Mouse (Mus musculus) myocyte (in vitro differentiated cells): ENCODE data around the gene Mmp11.

Experiments
- CEBPB ChIP-seq: IDR thresholded peaks from 2 replicates; pipeline ENCODE4 v1.6.1; 2011; ENCODE audit warnings: mild to moderate bottlenecking, moderate library complexity; ENCODE audit not compliant: poor library complexity, insufficient read depth, severe bottlenecking
- E2F4 ChIP-seq: IDR thresholded peaks from one replicate; pipeline ENCODE4 v1.6.1; 2011; ENCODE audit warnings: mild to moderate bottlenecking, control low read depth, moderate library complexity; ENCODE audit not compliant: insufficient read depth
- MAX ChIP-seq: IDR thresholded peaks from one replicate; pipeline ENCODE4 v1.6.1; 2011; ENCODE audit warnings: low read depth, mild to moderate bottlenecking, control low read depth
- MYOD1 ChIP-seq, 3 experiments: IDR thresholded peaks; one replicate each; pipeline ENCODE4 v1.6.1; 2011; ENCODE audit warnings: control low read depth in 2 of 3, low read depth in 2 of 3, mild to moderate bottlenecking in 2 of 3, moderate library complexity in 1 of 3; ENCODE audit not compliant: insufficient read length in 2 of 3, control insufficient read depth in 1 of 3
- MYOG ChIP-seq, 3 experiments: IDR thresholded peaks; one replicate each; pipeline ENCODE4 v1.6.1; 2011; ENCODE audit warnings: control low read depth in 2 of 3, low read depth in 2 of 3, mild to moderate bottlenecking in 2 of 3; ENCODE audit not compliant: insufficient read length in 2 of 3, control insufficient read depth in 1 of 3, insufficient read depth in 1 of 3
- POLR2A ChIP-seq: IDR thresholded peaks from one replicate; pipeline ENCODE4 v1.6.1; 2011; ENCODE audit warnings: low read depth, mild to moderate bottlenecking, control low read depth, moderate library complexity; ENCODE audit not compliant: insufficient read length
- POLR2AphosphoS2 ChIP-seq: IDR thresholded peaks from one replicate; pipeline ENCODE4 v1.6.1; 2011; ENCODE audit warnings: low read depth, control low read depth; ENCODE audit not compliant: insufficient read length
- TCF12 ChIP-seq: IDR thresholded peaks from one replicate; pipeline ENCODE4 v1.6.1; 2011; ENCODE audit warnings: mild to moderate bottlenecking, control low read depth; ENCODE audit not compliant: poor library complexity, insufficient read depth, severe bottlenecking
- USF1 ChIP-seq: IDR thresholded peaks from one replicate; pipeline ENCODE4 v1.6.1; 2011; ENCODE audit warnings: low read depth, mild to moderate bottlenecking, control low read depth, moderate library complexity

GRCm38 (mm10) chr10:75935680-75936541, at the start of gene Mmp11:
- TF ChIP-seq POLR2A (peak; percentile 74), MAX (no peak), POLR2AphosphoS2 (peak; percentile 82), MYOD1 (IDR thresholded peaks at IDR 0.05; ENCODE audit: control insufficient read depth in 1 of 3, insufficient read length in 2 of 3, low read depth in 2 of 3) (peak in 1 of 3 experiments; percentile 53), MYOG (IDR thresholded peaks at IDR 0.05; ENCODE audit: control insufficient read depth in 1 of 3, insufficient read depth in 1 of 3, insufficient read length in 2 of 3, low read depth in 2 of 3) (peak in 2 of 3 experiments; percentile 49 to 72), E2F4 (no peak), USF1 (no peak), CEBPB (no peak), TCF12 (no peak)
